Mouse (Mus musculus) ES-Bruce4 (cell line): Measurements from ENCODE around the gene Rbm45. TPM values are rescaled to one million over a fixed set of nuclear protein-coding genes. Genes with fewer than 3 reads are reported as not detected.
A peak's percentile ranks its signal among the peaks of the same experiment; 100 is the strongest.

ENCODE experiments used
- H3K27ac ChIP-seq: 2 replicates; pipeline ENCODE4 v1.5.1; 2012; ENCODE audit warnings: low read length, inconsistent platforms; ENCODE audit not compliant: insufficient read depth
- H3K27me3 ChIP-seq: 2 replicates; pipeline ENCODE4 v1.6.1; 2012; ENCODE audit warnings: mild to moderate bottlenecking, low read length, inconsistent platforms; ENCODE audit not compliant: control insufficient read depth, poor library complexity, insufficient read depth, severe bottlenecking
- H3K36me3 ChIP-seq: 2 replicates; pipeline ENCODE4 v1.6.1; 2012; ENCODE audit warnings: inconsistent platforms, mild to moderate bottlenecking, low read length, moderate library complexity; ENCODE audit not compliant: control insufficient read depth, poor library complexity, insufficient read depth, severe bottlenecking
- H3K4me1 ChIP-seq: one replicate; pipeline ENCODE4 v1.8.1; 2011; ENCODE audit warnings: low read length; ENCODE audit not compliant: control insufficient read depth, insufficient read depth
- H3K4me3 ChIP-seq: 2 replicates; pipeline ENCODE4 v1.5.1; 2011; ENCODE audit warnings: low read depth, mild to moderate bottlenecking, low read length
- H3K9ac ChIP-seq: 2 replicates; pipeline ENCODE4 v1.6.1; 2012; ENCODE audit warnings: low read depth, mild to moderate bottlenecking, inconsistent platforms; ENCODE audit not compliant: poor library complexity, severe bottlenecking
- H3K9me3 ChIP-seq: replicated peaks from 2 replicates; pipeline ENCODE4 v1.6.1; 2012; ENCODE audit warnings: mild to moderate bottlenecking, low read length, inconsistent platforms; ENCODE audit not compliant: control insufficient read depth, poor library complexity, insufficient read depth, severe bottlenecking
- CTCF ChIP-seq: IDR thresholded peaks from one replicate; pipeline ENCODE4 v1.8.1; 2011; ENCODE audit warnings: low read depth, low read length
- EP300 ChIP-seq: IDR thresholded peaks from 2 replicates; pipeline ENCODE4 v1.6.1; 2011; ENCODE audit warnings: low read depth, low read length; ENCODE audit not compliant: insufficient read depth
- POLR2A ChIP-seq: IDR thresholded peaks from one replicate; pipeline ENCODE4 v1.8.1; 2011; ENCODE audit warnings: low read length; ENCODE audit not compliant: insufficient read depth
- polyA plus RNA-seq: library from polyadenylated mRNA; stranded (reverse); fragments of >200 nt; gene quantifications from 2 replicates; pipeline ENCODE4 v1.2.4, GENCODE M21; 2011; ENCODE audit warnings: low read depth; ENCODE audit not compliant: missing spikeins, insufficient read depth, insufficient read length

Gene Rbm45
- polyA plus RNA-seq, 1 experiment: 35.7 TPM

GRCm38 (mm10) chr2:76332161-76332805 is 37.5 kb upstream of the Rbm45 start:
- H3K9ac ChIP-seq: no peak overlapping the region
- H3K27me3 ChIP-seq: no peaks in the 10 kb centered on the region
- no peak for TF ChIP-seq CTCF
- no peak for TF ChIP-seq EP300
- no peak for TF ChIP-seq POLR2A
- H3K4me3 ChIP-seq: no peak overlapping the region
- no peaks in the 10 kb centered on the region for H3K9me3 ChIP-seq
- no peaks in the 10 kb centered on the region for H3K4me1 ChIP-seq
- no peak overlapping the region for H3K27ac ChIP-seq
- no peaks in the 10 kb centered on the region for H3K36me3 ChIP-seq

DNA sequence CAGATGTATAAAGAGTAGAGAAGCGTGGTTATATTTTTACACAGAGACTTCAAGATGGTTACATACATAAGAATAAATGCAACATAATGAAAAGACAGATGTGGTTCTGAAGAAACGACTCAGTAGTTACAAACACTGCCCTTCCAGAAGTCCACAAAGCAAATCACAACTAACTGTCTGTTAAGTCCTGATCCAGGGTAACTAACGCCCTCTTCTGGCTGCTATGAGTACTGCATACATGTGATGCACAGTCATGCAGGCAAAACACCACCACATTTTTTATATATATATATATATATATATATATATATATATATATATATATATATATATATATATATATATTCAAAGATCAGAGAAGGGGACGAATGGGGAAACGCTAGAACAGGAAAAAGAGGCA is 35.2 kb upstream of the Rbm45 start:
- H3K27ac ChIP-seq: no peak overlapping the region
- H3K27me3 ChIP-seq: no peaks in the 10 kb centered on the region
- H3K9me3 ChIP-seq: no peaks in the 10 kb centered on the region
- H3K36me3 ChIP-seq: no peaks in the 10 kb centered on the region
- H3K4me1 ChIP-seq: no peaks in the 10 kb centered on the region
- H3K4me3 ChIP-seq: no peak overlapping the region
- peak; percentile 12 for TF ChIP-seq CTCF
- no peak for TF ChIP-seq POLR2A
- no peak overlapping the region for H3K9ac ChIP-seq

DNA sequence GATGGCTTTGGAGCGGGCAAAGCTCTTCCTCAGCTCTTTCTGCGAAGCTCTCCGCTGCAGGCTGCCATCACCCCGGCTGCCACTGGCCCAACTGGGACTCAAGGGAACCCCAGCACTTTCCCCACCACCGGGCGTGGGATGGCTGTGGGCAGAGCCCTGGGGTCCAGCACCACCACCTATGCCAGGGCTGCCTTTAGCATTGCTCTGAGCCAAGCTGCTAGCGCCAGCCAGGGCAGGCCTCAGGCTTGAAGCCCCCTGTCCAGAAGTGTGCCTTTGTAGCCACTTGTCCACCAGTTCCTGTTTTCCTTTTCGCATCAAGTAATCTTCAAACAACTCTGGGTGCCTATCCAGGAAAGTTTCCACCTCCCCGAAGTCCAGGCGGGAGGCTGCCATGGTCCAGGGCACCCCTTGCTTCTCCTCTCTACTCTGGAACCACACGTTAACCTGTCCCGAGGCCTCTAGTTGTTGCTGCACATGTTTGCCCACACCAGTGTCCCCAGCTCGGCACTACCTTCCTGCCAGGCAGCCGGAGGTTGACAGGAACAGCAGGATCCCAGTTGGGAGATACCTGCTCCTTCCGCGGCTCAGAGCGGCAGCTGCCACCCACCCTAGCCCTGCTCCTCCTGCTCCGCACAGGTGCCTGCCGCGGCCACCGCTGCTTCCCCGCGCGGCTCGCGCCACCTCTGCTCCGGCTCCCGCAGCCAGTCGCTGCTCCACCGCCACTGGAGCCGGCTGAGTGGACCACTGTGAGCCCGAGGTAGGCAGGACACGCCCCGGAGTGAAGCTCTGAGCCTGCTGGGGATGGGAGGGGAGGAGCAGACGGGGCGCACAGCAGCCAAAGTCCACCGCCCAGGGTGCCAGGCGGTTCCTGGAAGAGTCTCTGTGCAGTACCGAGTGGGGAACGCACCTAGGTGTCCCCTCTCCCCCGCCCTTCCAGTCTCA is 31.3 kb upstream of the Rbm45 start, which contains the start of gene Pde11a:
Pde11a (minus strand) TSS at position 560 of the 942 bp plus-strand sequence.
- no peaks in the 10 kb centered on the region for H3K9me3 ChIP-seq
- peak within 1 kb of the TSS; percentile 67 for H3K4me3 ChIP-seq
- no peaks in the 10 kb centered on the region for H3K27me3 ChIP-seq
- no peaks in the 10 kb centered on the region for H3K36me3 ChIP-seq
- H3K4me1 ChIP-seq: no peaks in the 10 kb centered on the region
- peak within 1 kb of the TSS; percentile 55 for H3K9ac ChIP-seq
- no peak within 1 kb of the TSS for H3K27ac ChIP-seq
- TF ChIP-seq CTCF (no peak), POLR2A (no peak), EP300 (no peak)

GRCm38 (mm10) chr2:76342146-76342545 is 27.6 kb upstream of the Rbm45 start:
- Histone ChIP-seq H3K9me3 (0 out of 2 replicates have a peak, but pooled peaks cover 4% of the 10 kb centered on the region), H3K27ac (no peak overlapping the region), H3K9ac (no peak overlapping the region), H3K27me3 (no peaks in the 10 kb centered on the region), H3K4me3 (no peak overlapping the region), H3K4me1 (no peaks in the 10 kb centered on the region), H3K36me3 (no peaks in the 10 kb centered on the region)
- TF ChIP-seq POLR2A: no peak
- no peak for TF ChIP-seq EP300
- no peak for TF ChIP-seq CTCF

DNA sequence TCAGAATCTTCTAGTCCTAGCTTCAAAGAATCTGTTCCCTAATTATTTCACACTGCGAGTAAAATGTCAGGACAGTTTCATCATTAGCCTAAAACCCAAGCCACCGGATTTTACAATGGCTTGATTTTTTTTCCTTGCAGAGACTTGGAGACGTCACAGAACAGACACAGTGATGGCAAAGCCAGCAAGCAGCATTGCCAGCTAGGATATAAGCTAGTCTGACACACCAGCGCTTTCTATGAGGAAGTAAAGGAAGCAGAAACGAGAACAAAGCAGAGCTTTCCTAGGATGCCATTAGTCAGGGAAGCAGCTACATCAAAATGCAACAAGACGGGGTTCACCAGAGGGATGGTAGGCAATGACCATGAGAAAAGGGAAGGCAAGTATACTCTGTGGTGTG is 21.9 kb upstream of the Rbm45 start:
- 0 out of 2 replicates have a peak, but pooled peaks cover 4% of the 10 kb centered on the region for H3K9me3 ChIP-seq
- no peak for TF ChIP-seq CTCF
- TF ChIP-seq POLR2A: no peak
- TF ChIP-seq EP300: no peak
- H3K4me1 ChIP-seq: no peaks in the 10 kb centered on the region
- H3K9ac ChIP-seq: no peak overlapping the region
- no peak overlapping the region for H3K27ac ChIP-seq
- no peaks in the 10 kb centered on the region for H3K36me3 ChIP-seq
- H3K4me3 ChIP-seq: no peak overlapping the region
- H3K27me3 ChIP-seq: no peaks in the 10 kb centered on the region

DNA sequence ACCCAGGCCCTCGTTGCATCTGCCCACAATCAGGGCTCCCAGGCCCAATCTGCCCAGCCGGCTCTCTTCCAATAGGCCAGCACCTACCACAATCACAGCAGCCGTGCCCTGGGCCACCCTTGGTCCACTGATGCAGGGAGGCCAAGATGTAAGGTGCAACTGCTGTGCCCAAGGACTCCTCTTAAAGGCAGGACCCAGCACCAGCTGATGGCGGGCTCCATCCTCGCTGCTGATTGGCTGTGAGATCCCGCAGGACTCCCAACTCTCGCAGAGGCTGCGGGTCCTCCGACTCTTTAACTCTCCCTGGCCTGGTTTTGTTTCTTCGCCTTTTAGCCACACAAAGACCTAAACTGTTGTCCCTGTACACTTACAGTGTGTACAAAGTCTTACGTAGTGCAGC is 9.6 kb upstream of the Rbm45 start, which contains the start of gene Cyct:
Cyct (minus strand) TSS at position 225 of the 400 bp plus-strand sequence.
- Histone ChIP-seq H3K4me3 (peak within 1 kb of the TSS; percentile 78), H3K9ac (peak within 1 kb of the TSS; percentile 39), H3K27ac (no peak within 1 kb of the TSS), H3K4me1 (no peaks in the 10 kb centered on the region), H3K27me3 (no peaks in the 10 kb centered on the region), H3K9me3 (no peaks in the 10 kb centered on the region), H3K36me3 (no peaks in the 10 kb centered on the region)
- no peak for TF ChIP-seq CTCF
- TF ChIP-seq EP300: no peak
- peak; percentile 60 for TF ChIP-seq POLR2A
